Mouse (Mus musculus): ENCODE measurements around the gene Atp1b2. TPM values are rescaled to one million over a fixed set of nuclear protein-coding genes. Genes with fewer than 3 reads are reported as not detected.

The Atp1b2 gene
- polyA plus RNA-seq, 1 experiment from 2014 or later: 6.9 TPM

- no peak for TF ChIP-seq CTCF (IDR thresholded peaks at IDR 0.05; ENCODE audit: low read depth)
- Histone ChIP-seq H3K27me3 (ENCODE audit: insufficient read depth, low read length) (peaks cover 14% of the 10 kb centered on the region; the same call in 1 of the 2 replicates), H3K36me3 (ENCODE audit: insufficient read depth) (no peaks in the 10 kb centered on the region), H3K9ac (no peak overlapping the region), H3K9me3 (ENCODE audit: low read depth, low read length) (no peaks in the 10 kb centered on the region), H3K4me2 (no peak overlapping the region), H3K4me1 (ENCODE audit: insufficient read depth) (peaks cover 11% of the 10 kb centered on the region), H3K4me3 (ENCODE audit: low read depth, low read length) (no peak overlapping the region), H3K27ac (ENCODE audit: low read depth) (no peak overlapping the region)
- ATAC-seq (ENCODE audit: insufficient read depth) (no peak), DNase-seq (no peak)
- WGBS: 77% methylated on average over 3 of the region's 3 CpGs
Measured at GRCm38 (mm10) chr11:69608525-69608924, 2.8 kb upstream of the Atp1b2 start.

GRCm38 (mm10) chr11:69606832-69607231, 1.1 kb upstream of the Atp1b2 start:
- H3K27ac ChIP-seq (ENCODE audit: low read depth): no peak overlapping the region
- no peak overlapping the region for H3K4me2 ChIP-seq
- no peak overlapping the region for H3K4me3 ChIP-seq (ENCODE audit: low read depth, low read length)
- WGBS: 71% methylated on average over 2 of the region's 2 CpGs
- no peaks in the 10 kb centered on the region for H3K36me3 ChIP-seq (ENCODE audit: insufficient read depth)
- H3K9me3 ChIP-seq (ENCODE audit: low read depth, low read length): no peaks in the 10 kb centered on the region
- H3K4me1 ChIP-seq (ENCODE audit: insufficient read depth): peaks cover 14% of the 10 kb centered on the region
- H3K27me3 ChIP-seq (ENCODE audit: insufficient read depth, low read length): peaks cover 14% of the 10 kb centered on the region; the same call in 1 of the 2 replicates
- TF ChIP-seq CTCF (IDR thresholded peaks at IDR 0.05; ENCODE audit: low read depth): no peak
- ATAC-seq (ENCODE audit: insufficient read depth) (no peak), DNase-seq (no peak)
- no peak overlapping the region for H3K9ac ChIP-seq

- ATAC-seq (ENCODE audit: insufficient read depth): no peak
- DNase-seq: no peak
- Histone ChIP-seq H3K27ac (ENCODE audit: low read depth) (no peak overlapping the region), H3K9me3 (ENCODE audit: low read depth, low read length) (no peaks in the 10 kb centered on the region), H3K4me1 (ENCODE audit: insufficient read depth) (peaks cover 16% of the 10 kb centered on the region), H3K36me3 (ENCODE audit: insufficient read depth) (no peaks in the 10 kb centered on the region), H3K27me3 (ENCODE audit: insufficient read depth, low read length) (peaks cover 14% of the 10 kb centered on the region; the same call in 1 of the 2 replicates), H3K9ac (no peak overlapping the region), H3K4me2 (peak overlapping the region; percentile 100), H3K4me3 (ENCODE audit: low read depth, low read length) (peak overlapping the region; percentile 59)
- TF ChIP-seq CTCF (IDR thresholded peaks at IDR 0.05; ENCODE audit: low read depth): no peak
- 53% methylated on average over 2 of the region's 2 CpGs for WGBS
Measured at GRCm38 (mm10) chr11:69606491-69606795, 701 bp upstream of the Atp1b2 start.

GRCm38 (mm10) chr11:69604795-69605664, 712 bp downstream of the Atp1b2 start:
- DNase-seq: peak; percentile 46
- peak; percentile 47 for ATAC-seq (ENCODE audit: insufficient read depth)
- no peaks in the 10 kb centered on the region for H3K9me3 ChIP-seq (ENCODE audit: low read depth, low read length)
- H3K27ac ChIP-seq (ENCODE audit: low read depth): peak overlapping the region; percentile 61; the same call in 1 of the 2 replicates
- H3K4me3 ChIP-seq (ENCODE audit: low read depth, low read length): peak overlapping the region; percentile 59
- peak overlapping the region; percentile 100 for H3K4me2 ChIP-seq
- peaks cover 26% of the 10 kb centered on the region for H3K4me1 ChIP-seq (ENCODE audit: insufficient read depth)
- no peak for TF ChIP-seq CTCF (IDR thresholded peaks at IDR 0.05; ENCODE audit: low read depth)
- H3K27me3 ChIP-seq (ENCODE audit: insufficient read depth, low read length): peaks cover 14% of the 10 kb centered on the region; the same call in 1 of the 2 replicates
- H3K9ac ChIP-seq: peak overlapping the region; percentile 66
- WGBS: under 1% methylated on average over 73 of the region's 73 CpGs
- H3K36me3 ChIP-seq (ENCODE audit: insufficient read depth): no peaks in the 10 kb centered on the region

GRCm38 (mm10) chr11:69604347-69604746, 1.4 kb downstream of the Atp1b2 start:
- Histone ChIP-seq H3K4me2 (peak overlapping the region; percentile 100), H3K4me1 (ENCODE audit: insufficient read depth) (peaks cover 32% of the 10 kb centered on the region), H3K27ac (ENCODE audit: low read depth) (no peak overlapping the region), H3K36me3 (ENCODE audit: insufficient read depth) (no peaks in the 10 kb centered on the region), H3K4me3 (ENCODE audit: low read depth, low read length) (peak overlapping the region; percentile 59), H3K27me3 (ENCODE audit: insufficient read depth, low read length) (peaks cover 14% of the 10 kb centered on the region; the same call in 1 of the 2 replicates), H3K9me3 (ENCODE audit: low read depth, low read length) (no peaks in the 10 kb centered on the region), H3K9ac (peak overlapping the region; percentile 66; the same call in 1 of the 2 replicates)
- WGBS: 66% methylated on average over 3 of the region's 3 CpGs
- ATAC-seq (ENCODE audit: insufficient read depth) (no peak), DNase-seq (no peak)
- no peak for TF ChIP-seq CTCF (IDR thresholded peaks at IDR 0.05; ENCODE audit: low read depth)

GRCm38 (mm10) chr11:69603516-69603915, 2.2 kb downstream of the Atp1b2 start:
- Histone ChIP-seq H3K27me3 (ENCODE audit: insufficient read depth, low read length) (peaks cover 14% of the 10 kb centered on the region; the same call in 1 of the 2 replicates), H3K9me3 (ENCODE audit: low read depth, low read length) (no peaks in the 10 kb centered on the region), H3K4me1 (ENCODE audit: insufficient read depth) (peaks cover 33% of the 10 kb centered on the region), H3K9ac (no peak overlapping the region), H3K4me2 (peak overlapping the region; percentile 100), H3K36me3 (ENCODE audit: insufficient read depth) (no peaks in the 10 kb centered on the region), H3K4me3 (ENCODE audit: low read depth, low read length) (no peak overlapping the region), H3K27ac (ENCODE audit: low read depth) (no peak overlapping the region)
- no peak for TF ChIP-seq CTCF (IDR thresholded peaks at IDR 0.05; ENCODE audit: low read depth)
- WGBS: 72% methylated on average over 8 of the region's 8 CpGs
- no peak for DNase-seq
- no peak for ATAC-seq (ENCODE audit: insufficient read depth)

- 0 out of 2 replicates have a peak overlapping the region, but pooled peaks have one; percentile 10 for H3K27ac ChIP-seq (ENCODE audit: low read depth)
Measured at GRCm38 (mm10) chr11:69601768-69602167, 4.0 kb downstream of the Atp1b2 start.

More at GRCm38 (mm10) chr11:69601768-69602167, 4.0 kb downstream of the Atp1b2 start:
- no peak for TF ChIP-seq CTCF (IDR thresholded peaks at IDR 0.05; ENCODE audit: low read depth)
- Histone ChIP-seq H3K9me3 (ENCODE audit: low read depth, low read length) (no peaks in the 10 kb centered on the region), H3K4me2 (0 out of 2 replicates have a peak overlapping the region, but pooled peaks have one; percentile 10), H3K9ac (no peak overlapping the region), H3K36me3 (ENCODE audit: insufficient read depth) (no peaks in the 10 kb centered on the region), H3K27me3 (ENCODE audit: insufficient read depth, low read length) (peaks cover 14% of the 10 kb centered on the region; the same call in 1 of the 2 replicates), H3K4me3 (ENCODE audit: low read depth, low read length) (no peak overlapping the region), H3K4me1 (ENCODE audit: insufficient read depth) (peaks cover 33% of the 10 kb centered on the region)
- DNase-seq: peak; percentile 68
- ATAC-seq (ENCODE audit: insufficient read depth): no peak
- WGBS: 46% methylated on average over 3 of the region's 3 CpGs
